Mouse (Mus musculus) lung, embryonic 15.5 days (tissue): ENCODE results near the gene Hsph1. TPM values are rescaled to one million over a fixed set of nuclear protein-coding genes. Genes with fewer than 3 reads are reported as not detected.
A peak's percentile ranks its signal among the peaks of the same experiment; 100 is the strongest.

Experiments
- ATAC-seq: fragments of 200-750 bp; cut with Nextera tagmentation; 2 replicates; pipeline ENCODE4 v1.8.0; 2017; ENCODE audit warnings: moderate number of reproducible peaks, borderline replicate concordance; ENCODE audit not compliant: low FRiP score, low TSS enrichment; ENCODE audit errors: extremely low read depth
- H3K27ac ChIP-seq: fragments of 300-500 bp; sonication (generic); 2 replicates; pipeline ENCODE4 v1.5.1; 2015; ENCODE audit warnings: moderate library complexity, mild to moderate bottlenecking, inconsistent platforms
- H3K27me3 ChIP-seq: fragments of 300-500 bp; sonication (generic); 2 replicates; pipeline ENCODE4 v1.6.1; 2015; ENCODE audit warnings: inconsistent platforms
- H3K36me3 ChIP-seq: fragments of 300-500 bp; sonication (generic); 2 replicates; pipeline ENCODE4 v1.6.1; 2015; ENCODE audit warnings: inconsistent platforms
- H3K4me1 ChIP-seq: fragments of 300-500 bp; sonication (generic); 2 replicates; pipeline ENCODE4 v1.6.1; 2015; ENCODE audit warnings: inconsistent platforms
- H3K4me2 ChIP-seq: fragments of 300-500 bp; sonication (generic); 2 replicates; pipeline ENCODE4 v1.6.1; 2015; ENCODE audit warnings: inconsistent platforms, mild to moderate bottlenecking, moderate library complexity
- H3K4me3 ChIP-seq: fragments of 300-500 bp; sonication (generic); 2 replicates; pipeline ENCODE4 v1.5.1; 2015; ENCODE audit warnings: mild to moderate bottlenecking, inconsistent platforms
- H3K9ac ChIP-seq: fragments of 300-500 bp; sonication (generic); 2 replicates; pipeline ENCODE4 v1.6.1; 2015; ENCODE audit warnings: inconsistent platforms
- H3K9me3 ChIP-seq: fragments of 300-500 bp; sonication (generic); 2 replicates; pipeline ENCODE4 v1.6.1; 2016; ENCODE audit warnings: inconsistent platforms
- WGBS: fragments of 180-500 bp; shearing (Covaris S2); methylation state at CpG from one replicate; pipeline ENCODE4 v1.1.7; 2015; 5-methylcytosine and 5-hydroxymethylcytosine counted together
- polyA plus RNA-seq: library from polyadenylated mRNA; unstranded; fragments of >200 nt; fragmentation: Nextera tagmentation; extraction: Ambion mirVana; gene quantifications from 2 replicates; pipeline ENCODE4 v1.2.1, GENCODE M21; 2015

Gene Hsph1
- 52.7 and 55.0 TPM in 2 replicates for polyA plus RNA-seq

DNA sequence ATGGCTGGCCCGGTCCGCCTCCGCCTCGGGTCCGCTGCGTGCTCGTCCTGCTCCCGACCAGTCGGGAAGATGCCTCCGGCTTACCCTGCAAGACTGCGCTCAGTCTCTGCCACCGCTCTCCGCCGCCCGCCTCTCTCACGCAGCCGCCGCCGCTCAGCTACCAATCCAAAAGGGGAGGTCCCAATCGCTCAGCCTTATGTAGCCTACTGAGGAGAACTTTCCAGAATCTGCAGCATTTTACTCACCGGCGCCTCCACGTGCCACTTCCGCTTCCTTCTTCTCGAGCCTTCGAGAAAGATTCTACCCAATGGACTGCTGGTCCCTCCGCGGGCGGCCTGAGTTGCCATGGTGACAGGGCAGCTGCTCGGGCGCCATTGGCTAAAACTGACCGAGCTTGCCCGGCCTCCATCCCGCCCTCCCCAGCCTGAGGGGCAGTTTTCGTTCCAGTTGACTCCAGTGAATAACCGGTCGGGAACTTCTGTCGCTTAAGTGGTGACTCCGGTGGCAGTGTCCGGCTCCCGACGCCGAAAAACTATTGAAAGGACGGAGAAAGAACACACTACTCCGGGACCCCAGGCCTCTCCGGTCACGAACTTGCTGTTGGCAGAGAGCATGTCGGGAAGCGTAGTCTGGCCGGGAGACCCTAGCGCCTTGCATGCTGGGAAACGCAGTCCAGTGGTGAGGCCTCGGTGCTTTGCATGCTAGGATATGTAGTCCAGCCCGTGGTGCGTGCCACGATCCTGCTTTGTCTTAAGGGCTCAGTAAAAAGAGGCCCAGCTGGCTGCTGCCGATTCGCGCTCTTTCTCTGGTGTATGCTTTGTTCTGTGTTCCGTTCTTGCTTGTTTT is at the start of gene Hsph1:
Gene Hsph1 (minus strand): TSS at position 302 of the 846 bp plus-strand sequence.
- Histone ChIP-seq H3K27ac (peak within 1 kb of the TSS; percentile 79), H3K9ac (peak within 1 kb of the TSS; percentile 70), H3K36me3 (peaks cover 16% of the 10 kb centered on the region), H3K4me3 (peak within 1 kb of the TSS; percentile 91), H3K9me3 (no peaks in the 10 kb centered on the region), H3K4me2 (peak within 1 kb of the TSS; percentile 87), H3K27me3 (no peaks in the 10 kb centered on the region), H3K4me1 (peaks cover 17% of the 10 kb centered on the region)
- peak; percentile 99 for ATAC-seq
- WGBS = under 1% methylated on average over 56 of the region's 60 CpGs

GRCm38 (mm10) chr5:149680946-149681345 is 44.8 kb upstream of the Hsph1 start:
- WGBS = 63% methylated on average over 5 of the region's 5 CpGs
- no peak for ATAC-seq
- no peak overlapping the region for H3K4me3 ChIP-seq

DNA sequence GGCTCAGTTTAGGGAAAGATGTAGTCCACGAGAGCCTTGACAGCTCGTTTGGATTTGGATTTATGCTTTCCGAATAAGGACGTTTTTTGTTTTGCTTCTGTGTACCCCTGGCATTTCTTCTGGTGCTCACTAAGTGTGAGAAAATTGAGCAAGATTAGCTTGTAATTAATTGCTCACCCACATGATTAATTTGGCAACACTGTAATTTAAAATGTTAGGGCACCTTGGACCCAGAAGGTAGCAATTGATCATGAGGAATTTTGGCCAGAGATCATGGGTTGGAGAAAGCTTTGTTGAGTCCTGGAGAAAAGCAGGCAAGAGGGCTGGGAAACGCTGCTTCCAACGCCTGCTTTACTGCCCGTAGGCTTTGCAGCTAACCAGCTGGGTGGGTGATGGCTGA is 43.7 kb upstream of the Hsph1 start:
- WGBS = 50% methylated on average over 7 of the region's 7 CpGs
- Histone ChIP-seq H3K9me3 (no peaks in the 10 kb centered on the region), H3K4me1 (peaks cover 12% of the 10 kb centered on the region), H3K27me3 (no peaks in the 10 kb centered on the region), H3K4me3 (no peak overlapping the region), H3K27ac (no peak overlapping the region), H3K36me3 (no peaks in the 10 kb centered on the region), H3K9ac (no peak overlapping the region), H3K4me2 (peak overlapping the region; percentile 99; the same call in 1 of the 2 replicates)
- no peak for ATAC-seq

More at GRCm38 (mm10) chr5:149680946-149681345, 44.8 kb upstream of the Hsph1 start:
- Histone ChIP-seq H3K4me1 (peaks cover 12% of the 10 kb centered on the region), H3K36me3 (no peaks in the 10 kb centered on the region), H3K27me3 (no peaks in the 10 kb centered on the region), H3K4me2 (no peak overlapping the region), H3K9me3 (no peaks in the 10 kb centered on the region), H3K9ac (no peak overlapping the region), H3K27ac (no peak overlapping the region)

GRCm38 (mm10) chr5:149679362-149679761 is 43.2 kb upstream of the Hsph1 start:
- Histone ChIP-seq H3K4me1 (peaks cover 12% of the 10 kb centered on the region), H3K9me3 (no peaks in the 10 kb centered on the region), H3K27ac (no peak overlapping the region), H3K9ac (peak overlapping the region; percentile 89; the same call in 1 of the 2 replicates), H3K4me2 (peak overlapping the region; percentile 99), H3K27me3 (no peaks in the 10 kb centered on the region), H3K36me3 (no peaks in the 10 kb centered on the region), H3K4me3 (peak overlapping the region; percentile 85)
- WGBS = 9% methylated on average over 12 of the region's 12 CpGs
- ATAC-seq = no peak

GRCm38 (mm10) chr5:149678990-149679348 is 42.8 kb upstream of the Hsph1 start:
- Histone ChIP-seq H3K27ac (no peak overlapping the region), H3K4me2 (peak overlapping the region; percentile 99), H3K9me3 (no peaks in the 10 kb centered on the region), H3K4me3 (peak overlapping the region; percentile 85), H3K9ac (peak overlapping the region; percentile 89), H3K4me1 (peaks cover 12% of the 10 kb centered on the region), H3K36me3 (no peaks in the 10 kb centered on the region), H3K27me3 (no peaks in the 10 kb centered on the region)
- 3% methylated on average over 15 of the region's 15 CpGs for WGBS
- ATAC-seq = no peak

GRCm38 (mm10) chr5:149678100-149678989 is 42.2 kb upstream of the Hsph1 start, which contains the start of gene B3glct:
Gene B3glct, plus strand, starts transcription at chr5:149678230.
- Histone ChIP-seq H3K4me2 (peak within 1 kb of the TSS; percentile 99), H3K9me3 (no peaks in the 10 kb centered on the region), H3K27me3 (no peaks in the 10 kb centered on the region), H3K4me1 (peaks cover 12% of the 10 kb centered on the region), H3K27ac (peak within 1 kb of the TSS; percentile 89), H3K36me3 (no peaks in the 10 kb centered on the region), H3K4me3 (peak within 1 kb of the TSS; percentile 85), H3K9ac (peak within 1 kb of the TSS; percentile 89)
- ATAC-seq = peak; percentile 97
- WGBS = under 1% methylated on average over 65 of the region's 106 CpGs

DNA sequence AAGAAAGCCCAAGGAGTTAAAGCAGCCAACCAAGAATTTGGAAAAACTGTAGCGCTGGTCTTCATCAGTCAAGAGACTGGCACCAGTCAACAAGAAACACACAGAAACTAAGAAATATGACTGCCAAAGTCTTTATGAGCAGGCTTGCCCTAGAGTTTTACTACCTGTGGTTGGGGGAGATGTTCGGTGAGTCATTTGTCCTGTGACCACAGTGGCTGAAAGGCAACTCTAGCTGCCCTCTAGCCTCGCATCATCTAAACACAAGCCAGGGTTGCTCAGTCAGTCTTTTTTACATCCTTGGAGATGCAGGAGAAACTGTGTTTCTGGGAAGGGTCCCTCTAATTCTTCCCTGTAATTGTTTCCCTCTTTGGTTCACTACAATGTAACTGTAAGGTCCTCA is 41.0 kb upstream of the Hsph1 start:
- ATAC-seq = no peak
- H3K4me3 ChIP-seq = no peak overlapping the region
- 90% methylated on average over 3 of the region's 3 CpGs for WGBS

DNA sequence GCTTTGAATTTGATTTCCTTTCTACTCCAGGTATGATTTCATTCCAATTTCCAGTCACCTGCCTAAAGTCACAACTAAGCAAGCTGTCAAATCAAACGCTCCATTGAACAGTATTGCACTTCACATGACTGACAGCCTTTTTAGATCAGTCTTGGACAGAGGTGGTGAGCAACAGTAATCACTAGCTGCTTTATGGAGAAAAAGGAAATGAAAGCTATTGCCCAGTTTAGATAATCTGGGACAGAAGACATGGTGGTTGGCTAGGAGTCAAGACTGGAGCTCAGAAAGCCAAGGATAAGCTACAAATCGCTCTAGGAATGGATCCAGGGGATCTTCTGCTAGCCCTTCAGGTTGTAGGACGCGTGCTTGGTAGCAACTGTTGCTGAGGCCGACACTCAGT is 27.2 kb upstream of the Hsph1 start:
- no peak for ATAC-seq
- H3K4me1 ChIP-seq = no peaks in the 10 kb centered on the region
- no peaks in the 10 kb centered on the region for H3K27me3 ChIP-seq
- WGBS = 62% methylated on average over 5 of the region's 5 CpGs
- H3K4me3 ChIP-seq = no peak overlapping the region
- no peaks in the 10 kb centered on the region for H3K36me3 ChIP-seq
- H3K4me2 ChIP-seq = no peak overlapping the region
- H3K9me3 ChIP-seq = no peaks in the 10 kb centered on the region
- H3K27ac ChIP-seq = no peak overlapping the region
- H3K9ac ChIP-seq = no peak overlapping the region

More for the DNA sequence above, 41.0 kb upstream of the Hsph1 start:
- Histone ChIP-seq H3K4me2 (no peak overlapping the region), H3K4me1 (peaks cover 12% of the 10 kb centered on the region), H3K9ac (no peak overlapping the region), H3K36me3 (no peaks in the 10 kb centered on the region), H3K9me3 (no peaks in the 10 kb centered on the region), H3K27me3 (no peaks in the 10 kb centered on the region), H3K27ac (no peak overlapping the region)

DNA sequence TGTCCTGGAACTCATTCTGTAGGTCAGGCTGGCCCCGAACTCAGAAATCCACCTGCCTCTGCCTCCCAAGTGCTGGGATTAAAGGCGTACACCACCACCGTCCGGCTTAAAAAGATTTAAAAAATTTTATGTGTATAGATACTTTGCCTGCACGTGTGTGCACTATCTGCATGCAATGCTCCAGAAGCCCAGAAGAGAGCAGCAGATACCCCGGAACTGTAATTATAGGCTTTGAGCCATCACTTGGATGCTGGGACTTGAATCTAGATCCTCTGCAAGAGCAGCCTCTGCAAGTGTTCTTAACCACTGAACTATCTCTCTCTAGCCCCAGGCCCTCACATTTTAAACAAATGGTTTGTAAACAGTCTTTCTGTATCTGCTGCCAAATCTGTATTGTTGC is 26.8 kb upstream of the Hsph1 start:
- Histone ChIP-seq H3K27me3 (no peaks in the 10 kb centered on the region), H3K4me1 (no peaks in the 10 kb centered on the region), H3K27ac (no peak overlapping the region), H3K4me3 (no peak overlapping the region), H3K4me2 (no peak overlapping the region), H3K9ac (no peak overlapping the region), H3K36me3 (no peaks in the 10 kb centered on the region), H3K9me3 (no peaks in the 10 kb centered on the region)
- ATAC-seq = no peak
- WGBS = 92% methylated on average over 6 of the region's 6 CpGs

DNA sequence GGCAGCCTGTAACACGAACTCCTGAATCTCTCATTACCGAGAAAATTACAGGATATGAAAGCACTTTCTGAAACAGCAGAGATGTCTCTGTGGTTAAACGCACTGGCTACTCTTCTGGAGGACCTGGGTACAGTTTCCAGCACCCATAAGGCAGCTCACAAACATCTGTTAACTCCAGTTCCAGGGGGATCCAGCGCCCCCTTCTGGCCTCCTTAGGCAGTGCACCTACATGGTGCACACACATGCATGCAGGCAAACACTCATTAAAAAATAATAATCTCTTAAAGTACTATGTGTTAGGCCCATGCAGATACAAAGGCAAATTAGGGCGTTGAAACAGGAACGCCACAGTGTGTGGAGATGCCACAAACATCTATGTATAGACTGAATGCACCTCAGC is 25.3 kb upstream of the Hsph1 start:
- Histone ChIP-seq H3K4me3 (no peak overlapping the region), H3K27me3 (no peaks in the 10 kb centered on the region), H3K36me3 (no peaks in the 10 kb centered on the region), H3K4me2 (no peak overlapping the region), H3K9ac (no peak overlapping the region), H3K9me3 (no peaks in the 10 kb centered on the region), H3K27ac (no peak overlapping the region), H3K4me1 (no peaks in the 10 kb centered on the region)
- no peak for ATAC-seq
- 88% methylated on average over 6 of the region's 6 CpGs for WGBS

DNA sequence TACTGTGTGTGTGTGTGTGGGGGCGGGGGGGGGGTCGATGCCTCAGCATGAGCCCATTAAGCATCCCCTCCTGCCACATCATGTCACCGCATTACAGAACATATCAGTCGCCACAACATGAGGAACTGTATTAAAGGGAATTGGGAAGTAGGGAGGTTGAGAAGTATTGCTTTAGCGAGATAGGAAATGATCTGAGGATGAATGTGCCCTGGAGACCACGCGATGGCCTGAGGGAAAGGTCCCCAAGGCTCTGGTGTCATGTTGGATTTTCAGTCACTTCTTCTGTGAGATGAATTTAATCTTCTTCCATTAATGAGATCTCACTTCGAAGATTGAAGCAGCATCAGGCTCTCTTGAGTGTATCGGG is 23.2 kb upstream of the Hsph1 start:
- 45% methylated on average over 9 of the region's 9 CpGs for WGBS
- Histone ChIP-seq H3K27ac (no peak overlapping the region), H3K9me3 (no peaks in the 10 kb centered on the region), H3K27me3 (no peaks in the 10 kb centered on the region), H3K4me3 (no peak overlapping the region), H3K36me3 (no peaks in the 10 kb centered on the region), H3K4me1 (no peaks in the 10 kb centered on the region), H3K9ac (no peak overlapping the region), H3K4me2 (no peak overlapping the region)
- no peak for ATAC-seq
